21 mouse cellular contexts compared by ENCODE assay signal in the genomic region with DNA sequence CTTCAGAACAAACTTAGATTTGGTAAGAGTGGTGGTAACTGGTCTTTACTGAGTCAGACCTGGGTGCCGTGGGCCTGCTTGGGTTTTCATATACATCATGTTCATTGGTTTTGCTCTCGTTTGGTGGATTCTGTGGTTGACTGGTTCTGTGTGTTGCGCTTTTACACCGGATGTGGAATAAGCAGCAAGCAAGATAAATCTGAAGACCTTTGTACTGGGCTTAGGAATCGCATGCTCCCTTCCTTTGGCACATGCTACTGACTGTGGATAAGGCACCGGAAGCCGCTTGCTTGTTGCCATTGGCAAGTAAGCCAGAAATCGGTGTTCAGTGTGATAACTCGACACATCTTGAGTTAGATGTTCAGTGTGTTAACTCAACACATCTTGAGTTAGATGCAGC. TPM values are rescaled to one million over a fixed set of nuclear protein-coding genes. Genes with fewer than 3 reads are reported as not detected.
DNase-seq lines count a peak whose midpoint lies in the region; ATAC-seq and TF ChIP-seq lines count a peak whose summit lies in the region.
"Had no signal": no experiment of that assay in that cellular context is flagged by ENCODE, and none has a peak within 500 bp of the region (broad histone marks: within the 10 kb centered on the region; RNA-seq: fewer than 3 reads in every experiment).

No protein-coding gene starts in this region.

- TF ChIP-seq POLR2A in liver, adult 2 months (IDR thresholded peaks at IDR 0.05; ENCODE audit: extremely low read depth, insufficient read depth, low read length), result no peak

- 40% methylated on average over 9 of the region's 9 CpGs for WGBS in liver, adult 2 months
- 73% methylated on average over 9 of the region's 9 CpGs for WGBS in liver, embryonic 12.5 days (ENCODE audit: insufficient replicate concordance)
- 84% methylated on average over 9 of the region's 9 CpGs for WGBS in heart, embryonic 11.5 days (ENCODE audit: insufficient replicate concordance)

- H3K79me2 ChIP-seq in liver, adult 2 months (ENCODE audit: control insufficient read depth, insufficient read depth, low read length), result peaks cover 3% of the 10 kb centered on the region; the same call in 1 of the 2 replicates

- no peak overlapping the region for H3K4me3 ChIP-seq in liver, adult 2 months (ENCODE audit: insufficient read depth, low read depth, low read length)
- no peak overlapping the region for H3K4me3 ChIP-seq in liver, embryonic 12.5 days
- no peak overlapping the region for H3K4me3 ChIP-seq in heart, embryonic 11.5 days (ENCODE audit: low read depth, low read length)
- H3K4me3 ChIP-seq: gastrocnemius, adult 2 months; heart, embryonic 10.5 days; hindbrain, embryonic 10.5 days; limb, embryonic 15.5 days; midbrain, embryonic 13.5 days; stomach, embryonic 15.5 days had no signal

- TF ChIP-seq CTCF in liver, adult 2 months (IDR thresholded peaks at IDR 0.05; ENCODE audit: low read depth, low read length), result no peak

- no peaks in the 10 kb centered on the region for H3K9me3 ChIP-seq in liver, embryonic 12.5 days (replicated peaks)
- 0 out of 2 replicates have a peak, but pooled peaks cover 2% of the 10 kb centered on the region for H3K9me3 ChIP-seq in heart, embryonic 11.5 days (replicated peaks; ENCODE audit: control insufficient read depth, low read length)
- H3K9me3 ChIP-seq: heart, embryonic 10.5 days; stomach, embryonic 15.5 days had no signal

- no peak overlapping the region for H3K27ac ChIP-seq in liver, adult 2 months (replicated peaks; ENCODE audit: insufficient read depth, low read depth, low read length)
- H3K27ac ChIP-seq in liver, embryonic 12.5 days, result no peak overlapping the region
- H3K27ac ChIP-seq in heart, embryonic 11.5 days (ENCODE audit: low read depth, low read length), result no peak overlapping the region
- H3K27ac ChIP-seq: gastrocnemius, adult 2 months; heart, embryonic 10.5 days; hindbrain, embryonic 10.5 days; hindbrain, postnatal 0 days; stomach, embryonic 15.5 days had no signal

- H3K9ac ChIP-seq in liver, adult 2 months (ENCODE audit: low read depth, low read length), result no peak overlapping the region
- no peak overlapping the region for H3K9ac ChIP-seq in liver, embryonic 12.5 days
- H3K9ac ChIP-seq in heart, embryonic 11.5 days (ENCODE audit: low read depth, low read length), result no peak overlapping the region
- H3K9ac ChIP-seq: limb, embryonic 15.5 days; midbrain, embryonic 13.5 days; stomach, embryonic 15.5 days had no signal

- DNase-seq in liver, adult 2 months (ENCODE audit: extremely low read depth, low read depth, low spot score), result peak; percentile 83
- peak; percentile 39 for DNase-seq in CD4-positive, CD25-positive, alpha-beta regulatory T cell, adult 2 months (ENCODE audit: low read depth, low spot score)
- DNase-seq in T-cell, adult 2 months (ENCODE audit: low spot score), result peak; percentile 69
- DNase-seq in kidney, postnatal 10 days, result no peak
- DNase-seq: B cell, adult 2 months; cerebellum, adult 11-12 months; cerebellum, postnatal 10 days; gastrocnemius, adult 2 months; kidney, postnatal 4 days; lung, adult 18-20 months; lung, postnatal 10 days; thymus, postnatal 4 days had no signal

- H3K36me3 ChIP-seq in liver, adult 2 months (ENCODE audit: control insufficient read depth, insufficient read depth, low read length), result peaks cover 20% of the 10 kb centered on the region
- H3K36me3 ChIP-seq in liver, embryonic 12.5 days, result peaks cover 26% of the 10 kb centered on the region
- H3K36me3 ChIP-seq in heart, embryonic 11.5 days (ENCODE audit: control insufficient read depth, insufficient read depth, low read length), result peaks cover 7% of the 10 kb centered on the region

- H3K4me2 ChIP-seq in liver, embryonic 12.5 days, result no peak overlapping the region
- H3K4me2 ChIP-seq in heart, embryonic 11.5 days, result no peak overlapping the region
- H3K4me2 ChIP-seq: limb, embryonic 15.5 days; midbrain, embryonic 13.5 days; stomach, embryonic 15.5 days had no signal

- no peaks in the 10 kb centered on the region for H3K27me3 ChIP-seq in liver, adult 2 months (ENCODE audit: control insufficient read depth, insufficient read depth, low read length)
- no peaks in the 10 kb centered on the region for H3K27me3 ChIP-seq in liver, embryonic 12.5 days (replicated peaks)
- H3K27me3 ChIP-seq in heart, embryonic 11.5 days (ENCODE audit: control insufficient read depth, insufficient read depth, low read length), result no peaks in the 10 kb centered on the region
- H3K27me3 ChIP-seq: limb, embryonic 15.5 days; midbrain, embryonic 13.5 days; stomach, embryonic 15.5 days had no signal

- ATAC-seq in liver, embryonic 12.5 days, result no peak
- ATAC-seq in megakaryocyte progenitor cell, adult 5-6 weeks (replicated peaks; ENCODE audit: poor library complexity), result 0 out of 2 replicates have a peak, but pooled peaks have one; percentile 4
- ATAC-seq in heart, embryonic 11.5 days (replicated peaks; ENCODE audit: insufficient number of reproducible peaks, low FRiP score, low TSS enrichment), result no peak
- ATAC-seq: hindbrain, postnatal 0 days; midbrain, embryonic 13.5 days had no signal

- H3K4me1 ChIP-seq in liver, adult 2 months (ENCODE audit: control insufficient read depth, insufficient read depth, low read length), result peaks cover 9% of the 10 kb centered on the region
- peaks cover 7% of the 10 kb centered on the region; the same call in 1 of the 2 replicates for H3K4me1 ChIP-seq in liver, embryonic 12.5 days
- H3K4me1 ChIP-seq in heart, embryonic 11.5 days (ENCODE audit: control insufficient read depth, insufficient read depth, low read length), result 0 out of 2 replicates have a peak, but pooled peaks cover 8% of the 10 kb centered on the region
- H3K4me1 ChIP-seq: hindbrain, embryonic 10.5 days; limb, embryonic 15.5 days; stomach, embryonic 15.5 days had no signal

RNA-seq across cellular contexts. Expression of gene Dyrk2, which starts 15.4 kb away (rescaled TPM):
- total RNA-seq in liver, adult 2 months (2014; rRNA removed), result 19.3 and 20.0 TPM in 2 replicates
- 12.1 TPM in 2 replicates for polyA plus RNA-seq in liver, adult 2 months (2012; rRNA removed)
- polyA plus RNA-seq in liver, embryonic 12.5 days (2016; fragmentation: Nextera tagmentation; extraction: Ambion mirVana), result 2.9 and 3.5 TPM in 2 replicates
- total RNA-seq in megakaryocyte progenitor cell, adult 5-6 weeks (2015), result 13.6 and 16.7 TPM in 2 replicates
- 10.5 and 11.2 TPM in 2 replicates for total RNA-seq in megakaryocyte progenitor cell, adult 5-6 weeks (2017)
- polyA plus RNA-seq in heart, embryonic 11.5 days (2014; fragmentation: Nextera tagmentation; extraction: Ambion mirVana), result 14.0 and 15.4 TPM in 2 replicates
